Mouse (Mus musculus): ENCODE data around the gene Ranbp17.

- TF ChIP-seq CTCF (IDR thresholded peaks at IDR 0.05; ENCODE audit: low read depth) (no peak), EP300 (IDR thresholded peaks at IDR 0.05; ENCODE audit: low read depth) (no peak)
Measured at GRCm38 (mm10) chr11:33234134-33234533, 279.4 kb downstream of the Ranbp17 start.

Measured in heart, postnatal 0 days (tissue).